Mouse (Mus musculus) inflammation-experienced regulatory T-cells, adult 6 months (primary cell): ENCODE measurements around the gene Yars. TPM values are rescaled to one million over a fixed set of nuclear protein-coding genes. Genes with fewer than 3 reads are reported as not detected.

Source experiments
- ATAC-seq: one replicate; pipeline ENCODE4 v1.8.0; 2017
- polyA plus RNA-seq, 3 experiments: library from polyadenylated mRNA; unstranded; fragments of 100-300 nt; shearing (Covaris generic); gene quantifications; one replicate each; pipeline ENCODE4 v1.2.1; 2017

Yars gene
- 10 to 100 TPM; 32.7 to 36.8 (median 35.7) TPM for polyA plus RNA-seq

GRCm38 (mm10) chr4:129189542-129190519, at the start of gene Yars, which contains the start of gene S100pbp:
Yars (plus strand) TSS chr4:129189760.
S100pbp (minus strand) TSS chr4:129189727.
- ATAC-seq = peak; percentile 94

- no peak for ATAC-seq
Measured at GRCm38 (mm10) chr4:129140808-129141207, 48.8 kb upstream of the Yars start.

GRCm38 (mm10) chr4:129141560-129142438, 47.8 kb upstream of the Yars start:
- ATAC-seq = no peak

- no peak for ATAC-seq
Measured at GRCm38 (mm10) chr4:129142439-129143045, 47.0 kb upstream of the Yars start.

GRCm38 (mm10) chr4:129143509-129143908, 46.1 kb upstream of the Yars start:
- no peak for ATAC-seq

GRCm38 (mm10) chr4:129144401-129145367, 44.9 kb upstream of the Yars start:
- ATAC-seq = no peak

GRCm38 (mm10) chr4:129145411-129145810, 44.1 kb upstream of the Yars start:
- no peak for ATAC-seq

GRCm38 (mm10) chr4:129145943-129146342, 43.6 kb upstream of the Yars start:
- no peak for ATAC-seq

- ATAC-seq = peak; percentile 28
Measured at GRCm38 (mm10) chr4:129146392-129146791, 43.2 kb upstream of the Yars start.

- ATAC-seq = no peak
Measured at GRCm38 (mm10) chr4:129147552-129148103, 41.9 kb upstream of the Yars start.

GRCm38 (mm10) chr4:129149321-129149720, 40.2 kb upstream of the Yars start:
- no peak for ATAC-seq

- ATAC-seq = no peak
Measured at GRCm38 (mm10) chr4:129151276-129151811, 38.2 kb upstream of the Yars start.

- no peak for ATAC-seq
Measured at GRCm38 (mm10) chr4:129157541-129157940, 32.0 kb upstream of the Yars start.

- no peak for ATAC-seq
Measured at GRCm38 (mm10) chr4:129158549-129158948, 31.0 kb upstream of the Yars start.

GRCm38 (mm10) chr4:129161076-129161475, 28.5 kb upstream of the Yars start:
- no peak for ATAC-seq

GRCm38 (mm10) chr4:129161581-129162255, 27.8 kb upstream of the Yars start:
- ATAC-seq = no peak

GRCm38 (mm10) chr4:129172529-129172928, 17.0 kb upstream of the Yars start:
- no peak for ATAC-seq

GRCm38 (mm10) chr4:129179560-129179959, 10.0 kb upstream of the Yars start:
- ATAC-seq = no peak

- ATAC-seq = no peak
Measured at GRCm38 (mm10) chr4:129188041-129188659, 1.4 kb upstream of the Yars start.
